Mouse (Mus musculus) cerebellum, adult 11-12 months (tissue): Measurements from ENCODE around the gene Zmynd15.
"Not testable (repeated sequence)": the region's sequence is repeated elsewhere in the genome, so short reads cannot be mapped to it uniquely, and the experiment has no call there.

Source experiments
- DNase-seq: peaks from one replicate; pipeline ENCODE4 v3.0.0; 2022

The Zmynd15 gene

DNA sequence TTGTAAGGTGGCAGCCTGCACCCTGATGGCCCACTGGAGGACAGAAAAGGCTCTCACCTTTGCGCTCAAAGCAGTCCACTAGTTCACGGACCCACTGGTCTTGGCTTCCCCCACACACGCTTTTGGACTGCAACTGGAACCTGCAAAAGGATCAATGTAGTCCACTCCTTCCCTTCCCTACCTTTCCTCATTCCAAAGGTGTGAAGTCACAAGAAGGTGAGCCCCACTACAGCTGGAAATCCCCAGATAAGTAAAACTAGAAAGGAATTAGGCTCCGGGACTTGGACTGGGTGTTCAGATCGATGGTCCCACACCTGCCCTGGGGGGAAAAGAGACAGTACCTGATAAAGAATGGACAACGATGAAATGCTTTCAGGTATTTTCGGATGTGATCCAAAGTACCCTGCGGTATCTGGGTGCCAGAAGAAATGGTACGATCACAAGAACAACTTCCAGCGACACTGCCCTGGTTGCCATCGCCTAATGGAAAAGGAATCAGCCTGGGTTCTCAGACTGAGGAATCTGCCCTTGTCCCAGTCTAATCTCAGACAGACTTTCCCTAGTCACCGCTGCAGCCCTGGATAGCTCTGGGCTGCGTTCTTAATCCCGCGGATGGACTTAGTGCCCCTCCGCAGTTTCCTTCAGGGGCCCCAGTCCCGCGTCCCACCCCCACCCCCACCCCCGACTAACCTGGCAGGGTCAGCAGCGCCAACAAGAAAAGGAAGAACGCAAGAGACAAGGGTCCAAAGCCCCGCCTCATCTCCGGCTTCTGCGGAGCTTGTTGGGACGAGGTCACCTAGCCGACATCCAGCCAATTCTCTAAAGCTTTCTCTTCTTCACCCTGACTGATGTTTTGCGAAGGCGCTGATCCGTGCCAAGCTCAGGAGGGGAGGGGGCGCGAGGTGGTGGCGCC, at the start of gene Zmynd15:
Gene Zmynd15, plus strand, starts transcription at position 746 of the 913 bp plus-strand sequence.
- DNase-seq: no peak

DNA sequence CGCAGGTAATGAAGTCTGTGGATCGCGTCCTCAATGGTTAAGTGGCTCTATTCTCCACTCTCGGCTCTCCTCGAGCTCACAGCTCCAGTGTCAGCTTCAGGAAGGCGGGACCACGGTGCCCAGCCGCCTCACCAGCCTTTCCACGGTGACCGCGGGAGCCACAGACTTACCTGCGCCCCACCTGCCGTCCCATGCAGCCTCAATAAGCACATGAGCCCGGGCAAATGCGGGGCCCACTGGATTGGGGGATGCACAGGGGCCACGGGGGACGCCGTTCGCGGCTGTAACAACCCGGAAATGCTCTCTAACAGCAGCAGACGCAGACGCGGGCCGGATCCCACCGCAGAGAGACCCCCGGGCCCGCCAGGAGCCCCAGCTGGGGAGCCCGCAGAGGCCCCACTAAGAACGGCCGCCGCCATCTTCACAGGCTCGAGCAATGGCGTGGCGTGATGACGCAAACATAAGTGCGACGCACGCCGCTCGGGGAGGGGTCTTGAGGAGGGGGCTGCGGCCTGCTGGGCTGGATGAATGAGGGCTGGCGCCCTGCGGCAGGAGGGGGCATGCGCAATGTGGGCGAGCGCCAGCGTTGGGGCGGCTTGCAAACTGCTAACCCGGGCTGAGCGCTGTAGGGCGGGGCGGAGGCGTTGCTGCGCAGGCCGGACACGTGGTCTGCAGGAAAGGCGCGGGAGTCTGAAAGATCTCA, 49.5 kb upstream of the Zmynd15 start, which contains the start of gene Pelp1:
Gene Pelp1, minus strand, starts transcription at position 438 of the 703 bp plus-strand sequence.
- peak; percentile 80 for DNase-seq

DNA sequence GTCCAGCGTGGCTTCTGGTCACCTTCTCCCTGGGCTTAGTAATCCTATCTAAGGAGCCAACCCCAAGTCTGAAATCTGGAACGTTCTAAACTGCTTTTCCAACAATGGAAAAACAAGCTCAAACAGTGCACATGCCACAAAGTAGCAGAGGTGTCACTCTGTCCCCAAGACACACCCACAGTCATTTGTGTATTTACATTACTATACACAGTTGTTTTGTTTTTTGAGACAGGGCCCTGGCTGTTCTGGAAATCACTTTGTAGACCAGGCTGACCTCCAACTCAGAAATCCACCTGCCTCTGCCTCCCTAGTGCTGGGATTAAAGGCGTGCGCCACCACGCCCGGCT, 49.0 kb upstream of the Zmynd15 start:
- no peak for DNase-seq

DNA sequence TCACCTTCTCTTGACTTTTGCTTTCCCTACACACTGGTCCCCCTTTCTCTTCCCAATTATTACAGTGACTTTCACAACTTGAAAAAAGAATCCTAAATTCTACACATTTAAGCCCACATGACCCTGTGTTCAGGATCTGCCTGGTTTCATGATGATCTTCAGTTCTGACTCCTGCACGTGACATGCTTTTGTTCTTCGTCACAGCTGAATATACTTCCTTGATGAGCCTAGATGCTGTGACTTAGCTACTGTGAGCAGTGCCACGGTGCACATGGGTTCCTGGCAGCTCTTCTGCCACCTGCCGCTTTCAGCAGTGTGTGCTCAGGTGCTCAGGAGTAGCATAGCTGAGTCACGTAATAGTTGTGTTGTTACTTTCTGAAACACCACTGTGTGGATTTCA, 46.6 kb upstream of the Zmynd15 start:
- DNase-seq: no peak

DNA sequence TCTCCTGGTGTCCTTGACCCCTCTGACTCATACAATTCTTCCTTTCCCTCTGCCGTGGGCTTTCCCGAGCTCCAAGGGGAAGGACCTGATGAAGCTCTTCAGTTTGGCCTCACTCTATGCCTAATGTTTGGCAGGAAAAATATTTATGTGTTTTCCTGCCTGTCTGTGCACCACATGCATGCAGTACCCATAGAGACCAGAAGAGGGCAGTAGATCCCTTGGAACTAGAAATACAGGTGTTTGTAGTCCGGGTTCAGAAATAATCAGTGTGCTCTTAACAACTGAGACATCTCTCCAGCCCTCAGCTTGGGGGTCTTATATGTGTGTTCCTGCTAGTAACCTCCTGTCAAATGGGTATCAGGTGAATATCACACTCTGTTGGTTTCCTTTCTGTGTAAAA, 45.3 kb upstream of the Zmynd15 start:
- no peak for DNase-seq

DNA sequence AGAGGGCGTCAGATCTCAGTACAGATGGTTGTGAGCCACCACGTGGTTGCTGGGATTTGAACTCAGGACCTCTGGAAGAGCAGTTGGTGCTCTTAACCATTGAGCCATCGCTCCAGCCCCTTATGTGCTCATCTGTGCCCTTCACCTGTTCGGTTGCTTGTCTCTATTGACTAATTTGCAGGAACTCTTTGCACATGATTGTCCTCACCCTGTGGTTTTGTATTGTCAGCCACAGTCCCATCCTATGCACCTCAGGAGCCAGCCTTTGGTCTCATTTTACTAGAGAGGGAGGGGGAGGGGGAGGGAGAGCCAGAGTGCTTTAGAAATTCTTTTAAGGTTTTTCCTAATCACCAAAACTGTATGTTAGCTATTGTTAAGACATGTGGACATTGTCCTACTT, 41.0 kb upstream of the Zmynd15 start:
- no peak for DNase-seq

DNA sequence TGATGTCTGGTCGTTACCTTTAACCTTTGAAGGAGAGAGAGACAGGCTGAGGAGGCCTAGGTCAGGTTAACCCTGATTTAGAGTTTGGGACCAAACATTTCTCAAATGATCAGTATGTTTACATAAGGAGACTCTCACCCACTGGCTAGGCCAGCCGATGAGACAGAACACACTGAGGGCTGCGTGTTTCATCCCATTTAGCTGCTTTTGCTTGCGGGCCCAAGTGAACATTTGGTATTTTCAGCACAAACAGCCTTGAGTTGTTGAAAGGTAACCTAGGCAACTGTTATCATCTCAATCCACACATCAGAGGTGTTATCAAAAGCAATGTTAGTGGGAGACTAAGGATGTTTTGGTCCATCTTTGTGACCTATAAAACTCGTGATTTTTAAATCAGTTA, 39.7 kb upstream of the Zmynd15 start:
- DNase-seq: no peak

DNA sequence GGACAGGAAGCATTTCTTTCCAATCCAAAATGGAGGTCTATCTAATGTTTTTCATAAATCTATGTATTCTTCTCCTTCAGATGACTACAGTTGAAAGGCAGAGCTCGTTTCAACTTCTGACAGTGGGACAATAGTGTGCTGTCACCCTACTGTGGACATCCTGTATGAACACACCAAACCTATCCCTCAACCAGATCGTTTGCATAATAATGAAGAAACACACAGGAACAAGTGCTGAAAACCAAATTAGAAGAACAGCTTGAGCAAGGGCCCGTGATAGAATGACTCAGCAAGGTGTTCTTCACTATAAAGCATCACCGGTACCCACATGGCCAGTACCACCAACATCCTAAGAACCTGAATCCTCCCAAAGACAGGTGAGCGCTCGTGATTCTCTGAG, 32.6 kb upstream of the Zmynd15 start:
- not testable (repeated sequence) for DNase-seq

DNA sequence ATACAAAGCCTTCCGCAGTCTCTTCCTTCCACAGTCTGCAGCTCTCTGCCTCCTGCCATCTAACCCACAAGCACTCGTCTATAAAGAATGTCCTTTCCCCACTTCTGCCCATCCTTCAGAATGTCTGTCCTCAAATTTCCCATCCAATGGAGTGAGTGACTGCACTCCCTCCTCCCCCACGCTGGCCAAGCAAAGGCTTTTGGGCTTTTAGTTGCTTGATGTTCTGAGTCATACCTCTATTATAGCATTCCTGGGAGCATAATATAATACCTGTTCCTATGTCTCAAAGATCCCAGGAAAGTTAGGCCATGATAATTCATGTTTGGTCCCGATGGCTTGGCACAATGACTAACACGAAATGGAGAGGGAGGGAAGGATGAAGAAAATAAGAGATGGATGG, 27.7 kb upstream of the Zmynd15 start:
- DNase-seq: no peak

DNA sequence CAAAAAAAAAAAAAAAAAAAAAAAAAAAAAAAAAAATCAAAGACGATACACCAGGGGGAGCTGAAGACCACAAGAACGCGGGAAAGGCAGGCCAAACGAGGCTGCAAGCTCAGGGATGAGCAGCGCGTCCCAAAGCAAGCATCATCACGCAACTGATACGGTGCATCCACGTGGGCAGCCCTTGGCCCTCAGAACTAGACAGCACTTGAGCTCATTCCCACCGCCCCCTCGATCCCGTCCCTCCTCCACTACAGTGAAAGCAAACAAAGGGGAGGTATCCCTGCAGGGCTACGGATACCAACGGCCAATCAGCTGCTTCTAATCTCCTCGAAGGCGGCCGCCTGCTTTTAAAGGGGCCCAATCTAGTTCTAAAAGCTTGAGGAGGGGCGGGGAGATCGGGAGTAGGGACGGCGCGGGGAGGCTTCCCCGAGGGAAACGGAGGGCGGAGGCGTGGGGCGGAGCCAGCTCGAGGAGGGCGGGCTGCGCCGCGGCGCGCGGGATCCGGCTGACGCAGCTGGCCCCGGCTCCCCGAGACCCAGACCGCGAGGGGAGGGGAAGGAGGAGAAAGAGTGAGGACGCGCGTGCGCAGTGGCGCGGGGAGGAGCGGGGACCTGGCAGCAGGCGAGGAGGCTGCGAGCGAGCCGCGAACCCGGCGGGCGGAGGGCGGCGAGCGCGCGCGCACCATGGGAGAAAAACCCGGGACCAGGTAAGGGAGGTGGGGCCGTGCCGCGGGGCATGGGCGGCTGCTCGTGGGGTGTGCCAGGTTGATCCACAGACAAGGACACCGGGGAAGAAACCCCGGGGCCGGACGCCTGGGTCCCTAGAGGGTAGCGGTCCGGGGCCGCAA, 27.0 kb upstream of the Zmynd15 start, which contains the start of gene Arrb2:
Gene Arrb2, plus strand, starts transcription at position 588 of the 847 bp plus-strand sequence.
- peak; percentile 99 for DNase-seq

DNA sequence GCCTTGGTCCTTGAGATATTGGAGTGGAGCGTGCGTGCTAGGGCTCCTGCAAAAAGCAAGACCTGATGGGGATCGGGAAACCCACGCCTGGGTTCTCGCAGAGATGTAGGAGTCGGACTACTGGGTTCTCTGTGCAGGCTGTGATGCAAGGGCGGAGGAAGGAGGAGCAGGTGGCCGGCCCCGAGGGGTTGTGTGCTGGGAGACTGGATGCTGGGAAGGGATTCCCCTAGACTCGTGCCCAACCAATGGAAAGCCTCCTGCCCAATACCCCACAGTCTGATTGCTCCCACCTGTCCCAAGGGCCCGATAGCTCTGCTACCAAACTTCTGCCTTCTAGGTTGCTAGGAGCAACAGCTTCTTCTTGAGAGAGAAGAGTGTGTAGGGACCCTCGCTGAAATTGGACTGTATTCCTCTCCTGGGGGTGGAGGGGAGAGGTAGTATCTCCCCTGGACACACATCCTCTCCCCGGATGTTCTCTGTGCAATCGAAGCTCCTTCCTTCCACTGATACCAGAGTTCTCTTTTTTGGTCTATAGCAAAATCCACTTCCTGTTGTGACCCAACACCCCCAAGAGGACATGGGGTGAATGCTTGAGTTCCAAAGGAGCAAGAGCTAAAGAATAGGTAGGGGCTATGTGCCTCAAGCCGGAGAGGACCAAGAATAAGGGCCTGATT, 26.2 kb upstream of the Zmynd15 start:
- no peak for DNase-seq

DNA sequence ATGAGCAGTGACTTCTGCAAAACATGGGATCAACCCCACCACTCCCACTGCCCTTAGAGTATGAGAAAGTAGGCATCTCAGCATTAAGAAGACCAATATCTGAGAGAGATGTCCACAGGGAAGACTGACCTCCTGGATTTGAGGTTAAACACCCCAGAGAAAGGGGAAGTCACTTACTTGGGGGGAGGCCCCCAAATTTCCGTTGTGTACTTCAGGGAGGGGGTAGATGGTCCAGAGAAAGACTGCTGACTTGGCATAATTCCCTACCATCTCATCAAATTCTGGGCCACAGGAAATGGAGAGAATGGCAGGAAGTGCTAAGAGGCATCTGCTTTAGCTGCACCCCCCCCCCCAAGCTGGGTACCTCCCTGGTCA, 25.7 kb upstream of the Zmynd15 start:
- no peak for DNase-seq

DNA sequence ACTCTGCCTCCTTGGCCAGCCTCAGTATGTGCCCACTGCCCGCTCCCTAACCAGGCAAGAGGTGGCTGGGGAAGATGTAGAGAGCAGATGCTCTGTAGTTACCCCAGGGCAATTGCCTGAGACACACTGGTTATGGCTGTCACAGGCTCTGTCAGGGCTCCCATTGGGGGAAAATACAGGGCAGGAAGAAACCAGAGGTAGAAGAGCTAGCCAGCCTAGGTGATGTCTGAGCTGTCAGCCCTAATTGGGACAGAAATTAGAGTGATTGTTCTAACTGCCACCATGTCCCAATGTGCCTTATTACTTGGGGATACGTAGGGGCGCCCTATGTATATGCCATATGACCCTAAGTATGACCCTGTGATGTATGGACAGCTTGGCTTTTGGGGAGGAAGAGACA, 25.3 kb upstream of the Zmynd15 start:
- no peak for DNase-seq

DNA sequence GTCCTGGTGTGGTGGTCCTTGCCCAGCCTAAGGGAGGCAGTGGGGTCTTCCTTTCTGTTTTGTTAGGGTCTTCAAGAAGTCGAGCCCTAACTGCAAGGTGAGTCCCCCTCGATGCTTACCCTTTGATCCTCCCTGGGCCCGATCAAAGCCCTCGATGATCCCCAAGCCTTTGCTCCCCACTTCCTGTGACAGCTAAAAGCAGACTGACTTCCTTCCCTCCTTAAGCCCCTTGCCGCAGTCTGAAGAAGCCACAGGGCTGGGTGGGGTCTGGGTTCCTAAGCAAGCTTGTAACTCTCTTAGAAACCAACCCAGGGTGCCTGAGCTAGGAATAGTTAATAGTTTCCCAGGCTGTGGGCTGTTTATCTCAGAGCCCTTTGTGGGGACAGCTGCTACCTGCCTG, 23.8 kb upstream of the Zmynd15 start:
- DNase-seq: no peak

DNA sequence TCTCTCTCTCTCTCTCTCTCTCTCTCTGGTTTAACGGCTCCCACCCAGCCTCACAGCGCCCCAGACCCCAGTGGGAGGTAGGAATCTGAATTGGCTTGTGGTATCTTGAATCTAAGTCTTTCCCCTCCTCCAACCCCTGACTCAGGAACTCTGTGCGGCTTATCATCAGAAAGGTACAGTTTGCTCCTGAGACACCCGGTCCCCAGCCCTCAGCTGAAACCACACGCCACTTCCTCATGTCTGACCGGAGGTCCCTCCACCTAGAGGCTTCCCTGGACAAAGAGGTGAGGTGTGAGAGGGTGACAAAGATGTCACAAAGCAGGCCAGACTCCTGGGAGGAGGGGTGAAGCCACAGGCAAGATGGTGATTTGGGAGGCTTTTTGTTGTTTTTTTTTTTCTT, 21.8 kb upstream of the Zmynd15 start:
- no peak for DNase-seq

DNA sequence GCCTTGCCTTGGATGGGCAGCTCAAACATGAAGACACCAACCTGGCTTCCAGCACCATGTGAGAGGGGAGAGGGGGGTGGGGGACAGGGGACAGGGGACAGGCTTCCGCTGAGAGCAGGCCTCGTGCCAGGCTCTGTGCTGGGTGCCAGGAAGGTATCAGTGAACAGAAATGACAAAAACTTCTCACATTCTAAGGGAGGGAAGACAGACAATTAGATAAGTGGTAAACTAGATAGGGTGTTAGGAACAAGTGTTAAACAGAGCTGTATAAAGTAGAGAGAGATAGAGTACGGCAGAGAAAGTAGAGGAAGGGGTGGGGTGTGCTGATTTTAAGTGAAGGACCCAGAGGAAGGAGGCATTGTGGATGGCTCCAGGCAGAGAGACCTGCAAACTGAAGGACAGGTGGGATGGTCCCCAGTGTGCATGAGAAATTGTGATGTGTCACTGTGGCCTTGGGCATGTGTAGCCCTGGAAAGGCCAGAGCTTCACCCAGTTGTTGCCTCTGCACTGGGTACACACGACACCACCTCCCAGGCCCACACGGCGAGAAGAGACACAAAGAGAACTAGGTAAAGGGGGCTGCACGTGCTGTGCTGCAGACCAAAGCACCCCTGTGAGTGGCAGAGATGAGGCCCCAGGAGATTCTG, 20.4 kb upstream of the Zmynd15 start:
- no peak for DNase-seq

DNA sequence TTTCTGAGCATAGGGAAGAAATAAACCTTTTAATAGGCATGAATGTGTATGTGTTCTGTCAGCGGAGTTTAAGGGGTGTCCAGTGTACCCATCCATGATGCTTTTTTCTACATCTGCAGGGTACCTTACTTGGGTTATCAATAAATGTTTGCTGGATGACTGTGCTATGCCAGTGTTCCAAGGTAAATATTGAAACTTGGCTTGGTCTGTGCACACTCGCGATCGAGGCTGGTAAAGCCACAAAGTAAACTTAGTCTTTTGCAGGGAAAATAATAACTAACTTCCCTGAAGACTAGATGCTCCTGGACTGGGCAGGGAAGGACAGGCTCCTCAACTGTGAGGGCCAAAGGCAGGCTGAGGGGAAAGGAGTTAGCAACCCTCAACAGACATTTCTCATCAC, 18.6 kb upstream of the Zmynd15 start:
- no peak for DNase-seq

DNA sequence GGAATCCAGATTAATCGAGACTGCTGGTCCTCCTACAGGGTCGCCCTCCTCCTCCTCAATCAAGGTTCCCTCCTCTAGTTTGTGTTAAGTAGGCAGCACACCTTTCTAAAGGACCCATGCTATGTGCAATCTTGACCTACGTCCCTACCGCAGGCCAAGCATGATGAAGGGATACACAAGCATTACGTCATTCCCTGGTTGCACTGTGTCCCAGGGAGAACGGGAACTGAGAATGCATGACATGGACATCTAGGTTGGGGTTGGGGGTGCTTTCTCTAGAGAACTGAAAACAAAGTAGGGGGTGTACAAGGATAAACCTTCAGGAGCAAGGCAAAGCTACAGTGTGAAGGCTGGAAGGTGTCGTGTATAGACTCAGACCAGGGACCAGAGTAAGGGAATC, 17.4 kb upstream of the Zmynd15 start:
- no peak for DNase-seq

DNA sequence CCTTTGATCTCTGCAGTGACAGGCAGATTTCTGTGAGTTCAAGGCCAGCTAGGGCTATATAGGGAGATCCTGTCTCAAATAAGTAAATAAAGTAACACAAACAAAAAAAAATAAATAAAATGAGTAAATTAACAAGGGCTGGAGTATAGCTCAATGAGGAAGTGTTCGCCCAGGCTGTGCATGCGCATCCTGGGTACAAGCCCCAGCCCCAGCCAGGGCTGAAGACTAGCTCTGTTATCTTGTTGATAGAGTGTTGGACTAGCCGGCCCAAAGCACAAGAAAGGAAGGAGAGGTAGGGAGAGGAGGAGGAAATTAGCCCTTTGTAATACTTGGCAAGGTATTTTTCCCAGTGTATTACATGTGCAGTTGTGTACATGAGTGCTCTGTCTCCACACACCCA, 15.3 kb upstream of the Zmynd15 start:
- no peak for DNase-seq

DNA sequence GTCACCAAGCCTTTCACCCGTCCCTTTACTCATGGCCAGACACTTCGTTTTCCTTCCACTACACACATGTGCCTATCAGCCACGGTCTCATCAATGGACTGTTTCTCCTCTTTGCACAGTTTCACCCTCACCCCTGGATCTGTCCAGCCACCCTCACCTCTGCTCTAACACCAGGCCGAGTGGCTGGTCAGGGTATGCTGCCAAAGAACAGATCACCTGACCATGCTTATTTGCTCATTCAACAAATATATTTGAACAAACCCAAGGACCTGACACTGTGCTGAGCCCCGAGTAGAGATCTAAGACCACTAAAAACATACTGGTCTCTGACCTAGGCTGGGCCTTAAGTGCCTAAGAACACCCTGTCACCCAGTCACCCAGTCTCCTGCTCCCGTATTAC, 14.6 kb upstream of the Zmynd15 start:
- no peak for DNase-seq

DNA sequence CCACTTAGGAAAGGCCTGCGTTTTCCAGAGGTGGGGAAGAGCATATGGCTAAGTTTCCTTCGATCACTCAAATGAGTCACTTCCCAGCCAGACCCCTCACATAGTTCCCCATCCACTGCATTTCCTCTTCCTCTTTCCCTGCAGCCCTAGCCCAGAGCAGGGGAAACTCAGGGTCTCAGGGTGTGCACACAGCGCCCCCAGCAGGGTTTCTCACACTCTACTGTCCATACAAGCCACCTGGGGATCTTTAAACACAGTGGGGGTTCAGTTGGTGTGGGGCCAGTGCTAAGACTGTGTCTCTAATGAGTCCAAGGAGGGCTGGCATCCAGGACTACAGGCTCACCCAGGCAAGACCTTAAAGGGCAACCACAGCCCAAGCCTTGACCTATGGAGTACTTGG, 12.5 kb upstream of the Zmynd15 start:
- DNase-seq: no peak

DNA sequence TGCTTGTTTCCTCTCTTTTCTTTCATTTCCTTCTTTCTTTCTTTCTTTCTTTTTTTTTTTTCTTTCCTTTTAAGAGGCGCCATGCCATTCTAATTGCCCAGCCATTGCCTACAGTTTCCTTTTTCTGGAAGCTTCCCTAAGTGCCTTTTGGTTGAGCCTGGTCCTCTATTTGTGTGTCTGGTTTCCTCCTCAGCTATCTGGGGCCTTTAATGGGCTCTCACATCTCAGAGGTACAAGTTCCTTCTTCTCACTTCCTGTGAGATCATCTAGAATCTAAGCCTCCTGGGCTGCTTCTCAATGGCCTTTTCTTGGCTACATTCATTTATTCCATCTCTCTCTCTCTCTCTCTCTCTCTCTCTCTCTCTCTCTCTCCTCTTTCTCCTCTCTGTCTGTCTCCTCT, 11.9 kb upstream of the Zmynd15 start:
- DNase-seq: no peak
